Mouse (Mus musculus) urinary bladder, adult 2 months (tissue): ENCODE results near the gene Clba1. TPM values are rescaled to one million over a fixed set of nuclear protein-coding genes. Genes with fewer than 3 reads are reported as not detected.

Experiments
- DNase-seq: peaks from one replicate; pipeline ENCODE4 v3.0.0; 2022; ENCODE audit warnings: low spot score
- polyA plus RNA-seq: library from polyadenylated mRNA; depleted of rRNA; stranded (reverse); fragments of >200 nt; gene quantifications from 2 replicates; pipeline ENCODE4 v1.2.3, GENCODE M21; 2012; rRNA removed

Gene Clba1
- polyA plus RNA-seq, 1 experiment, result 5.3 TPM

DNA sequence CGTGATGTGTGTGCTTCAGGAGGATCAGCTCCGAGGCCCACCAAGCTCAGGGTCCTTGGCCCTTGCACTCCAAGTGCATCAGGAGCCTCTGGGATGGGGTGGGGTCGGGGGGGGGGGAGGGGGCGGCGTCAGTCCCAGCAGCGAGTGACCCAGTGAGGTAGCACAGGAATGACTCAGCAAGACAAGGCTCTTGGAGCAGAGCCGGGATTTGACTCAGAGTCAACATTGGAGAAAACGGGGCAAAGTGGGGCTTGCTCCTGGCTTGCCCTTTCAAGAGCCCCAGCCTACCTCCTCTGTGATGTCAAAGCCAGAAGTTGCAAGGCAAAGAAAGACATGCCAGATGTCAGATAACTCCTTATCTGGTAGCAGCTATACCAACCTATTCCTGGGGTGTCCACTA lies 42.4 kb downstream of the Clba1 start:
- DNase-seq, result no peak

DNA sequence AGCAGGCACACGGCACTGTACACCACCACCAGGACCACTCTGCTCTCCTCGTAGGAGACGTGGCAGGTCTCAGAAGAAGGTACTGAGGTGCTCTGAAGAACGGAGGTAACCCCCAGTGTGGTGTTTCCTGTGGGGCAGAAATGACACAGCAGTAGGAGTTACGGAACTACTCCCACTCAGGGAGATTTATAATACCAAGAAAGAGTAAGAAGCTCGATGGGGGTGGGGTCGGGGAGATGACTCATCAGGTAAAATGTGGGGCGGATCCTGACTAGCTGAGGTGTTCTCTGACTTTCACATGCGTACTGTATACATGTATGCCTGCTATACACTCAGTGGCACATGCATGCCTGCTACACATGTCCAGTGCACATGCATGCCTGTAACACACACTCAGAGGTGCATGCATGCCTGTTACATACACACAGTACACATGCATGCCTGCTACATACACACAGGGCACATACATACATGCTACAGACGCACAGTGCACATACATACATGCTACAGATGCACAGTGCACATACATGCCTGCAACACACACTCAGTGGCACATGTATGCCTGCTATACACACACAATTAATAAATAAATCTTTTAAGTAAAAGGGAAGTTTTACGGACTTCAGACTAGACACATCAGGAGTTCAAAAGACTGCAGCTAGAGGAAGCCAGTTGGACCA lies 44.5 kb downstream of the Clba1 start:
- no peak for DNase-seq

DNA sequence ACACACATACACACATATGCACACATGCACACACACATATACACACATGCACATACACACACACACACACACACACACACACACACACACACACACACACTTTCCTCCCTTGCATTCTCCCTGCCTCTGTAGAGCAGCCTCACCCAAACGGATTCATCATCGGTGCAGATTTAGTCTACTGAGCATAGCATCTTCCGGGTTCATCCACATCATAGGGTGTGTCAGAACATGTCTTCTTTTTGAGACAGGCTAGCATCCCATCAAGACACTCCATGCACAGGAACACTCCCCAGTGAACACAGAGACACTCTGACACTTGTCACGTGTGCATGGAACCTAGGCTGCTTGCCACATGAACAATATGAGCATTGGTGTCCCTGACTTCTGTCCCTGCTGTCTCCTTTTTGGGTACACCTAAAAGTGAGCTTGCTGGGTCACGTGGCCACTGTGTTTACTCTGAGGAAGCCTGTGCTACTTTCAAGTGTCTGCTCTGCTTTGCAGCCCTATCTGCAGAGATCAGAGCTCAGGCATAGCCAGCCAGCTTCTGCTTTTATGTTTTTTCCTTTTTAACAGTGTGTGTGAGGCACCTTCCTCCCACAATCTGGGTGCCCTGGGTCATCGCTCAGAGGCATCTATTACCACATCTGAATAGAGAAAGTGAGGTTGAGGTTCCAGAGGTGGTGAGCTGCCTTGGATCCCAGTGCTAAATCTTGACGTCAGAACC lies 46.0 kb downstream of the Clba1 start:
- DNase-seq, result no peak

DNA sequence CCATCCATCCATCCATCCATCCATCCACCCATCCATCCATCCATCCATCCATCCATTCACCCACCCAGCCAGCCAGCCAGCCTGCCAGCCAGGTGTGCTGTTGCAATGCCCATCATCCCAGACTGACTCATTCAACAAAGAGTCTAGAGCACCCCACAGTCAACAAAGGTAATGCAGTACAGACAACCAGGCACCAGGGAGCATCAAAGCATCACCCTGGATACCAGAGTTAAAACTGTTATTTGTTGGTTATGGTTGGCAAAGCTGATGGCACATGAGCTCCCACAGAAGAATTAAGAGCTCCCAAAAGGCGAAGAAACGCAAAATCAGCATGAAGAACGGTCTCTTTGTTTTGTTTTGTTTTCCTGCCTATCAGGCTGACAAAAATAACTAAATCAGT lies 47.6 kb downstream of the Clba1 start:
- no peak for DNase-seq

DNA sequence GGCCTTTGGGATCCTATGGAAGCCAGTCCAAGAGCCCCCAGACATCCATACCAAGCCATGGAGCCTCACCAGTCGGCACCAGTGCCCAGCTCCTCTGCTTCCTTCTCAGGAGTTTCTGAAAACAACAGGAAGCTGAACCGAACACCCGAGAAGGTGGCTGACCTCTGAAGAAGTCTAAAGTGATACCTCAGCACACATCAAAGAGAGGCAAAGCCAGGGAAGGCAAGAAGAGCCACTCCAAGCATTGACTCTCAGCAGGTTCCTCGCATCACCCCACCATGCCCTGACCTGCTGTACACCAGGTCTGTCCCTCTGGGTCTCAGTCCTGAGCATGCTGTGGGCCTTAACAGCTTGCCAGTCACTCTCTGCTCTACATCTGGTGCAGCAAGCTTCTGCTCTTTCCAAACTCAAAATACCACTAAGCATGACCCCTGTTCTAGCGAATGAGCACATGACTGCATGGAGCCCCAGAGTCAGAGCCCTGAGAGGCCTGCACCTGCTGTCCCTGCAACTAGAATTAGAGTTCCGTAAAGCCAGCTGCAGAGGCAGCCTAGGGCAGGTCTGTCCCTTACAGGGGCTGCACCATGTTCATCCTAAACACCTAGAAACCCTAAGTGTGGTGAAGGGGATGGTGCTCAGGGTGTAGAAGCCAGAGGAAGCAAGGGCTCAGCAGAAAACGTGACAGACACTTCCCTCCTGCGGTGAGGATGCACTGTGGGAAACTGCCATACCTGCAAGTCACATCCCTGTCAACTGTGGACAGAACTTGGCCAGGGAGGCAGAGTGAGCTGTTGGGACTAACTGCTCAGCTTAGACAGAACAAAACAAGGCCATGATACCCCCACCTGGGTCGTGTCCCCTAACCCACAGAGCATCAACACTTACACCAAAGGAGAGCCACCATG lies 48.5 kb downstream of the Clba1 start:
- no peak for DNase-seq

DNA sequence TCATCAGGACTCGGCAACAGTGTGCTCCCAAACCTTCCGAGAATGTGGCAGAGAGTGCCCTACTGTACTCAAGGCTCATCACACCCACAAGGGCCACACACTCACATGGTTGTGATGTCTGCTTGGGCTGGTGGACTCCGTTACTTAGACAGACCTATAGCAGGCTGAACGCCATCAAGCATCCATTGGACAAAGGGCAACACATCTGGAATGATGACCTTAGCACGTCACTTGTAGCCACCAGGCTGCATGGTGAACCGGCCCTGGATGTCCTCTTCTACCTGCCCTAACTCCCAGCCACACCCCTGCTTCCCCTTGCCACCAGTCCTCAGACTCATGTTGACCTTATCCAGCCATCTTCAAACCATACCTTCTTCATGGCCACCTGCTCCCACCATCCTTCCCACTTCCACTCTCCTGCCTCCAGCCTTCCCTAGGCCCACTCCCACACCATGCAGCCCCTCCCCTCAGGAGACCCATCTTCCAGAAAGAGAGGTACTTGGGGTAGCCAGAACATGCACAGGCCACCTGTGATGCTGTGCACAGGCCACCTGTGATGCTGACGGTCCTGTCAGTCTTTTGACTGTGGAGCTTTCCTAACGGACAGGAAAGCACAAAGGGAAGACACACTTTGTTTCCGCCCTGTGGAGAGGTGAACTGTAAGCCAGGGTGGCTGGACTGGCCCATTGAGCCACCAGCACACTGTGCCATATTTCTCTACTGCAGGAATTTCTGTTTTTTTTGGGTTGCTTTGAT lies 50.0 kb downstream of the Clba1 start:
- peak; percentile 14 for DNase-seq

DNA sequence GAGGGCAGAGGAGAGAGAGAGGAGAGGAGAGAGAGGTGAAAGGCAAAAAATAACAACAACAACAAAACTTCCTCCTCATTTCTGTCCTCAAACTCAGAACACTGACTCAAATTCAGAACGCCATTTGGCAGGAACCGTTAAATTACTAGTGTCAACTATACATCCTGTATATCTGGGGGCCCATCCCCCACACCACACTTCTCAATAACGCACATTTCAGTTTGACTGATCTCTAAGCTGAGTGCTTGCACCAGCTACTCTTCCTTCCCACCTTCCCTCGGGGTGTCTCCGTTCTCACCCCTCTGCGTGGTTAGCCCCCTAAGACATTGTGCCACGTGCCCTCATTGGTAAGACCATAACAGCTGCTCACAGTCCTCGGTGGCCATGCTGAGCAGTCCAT lies 51.2 kb downstream of the Clba1 start:
- peak; percentile 5 for DNase-seq

DNA sequence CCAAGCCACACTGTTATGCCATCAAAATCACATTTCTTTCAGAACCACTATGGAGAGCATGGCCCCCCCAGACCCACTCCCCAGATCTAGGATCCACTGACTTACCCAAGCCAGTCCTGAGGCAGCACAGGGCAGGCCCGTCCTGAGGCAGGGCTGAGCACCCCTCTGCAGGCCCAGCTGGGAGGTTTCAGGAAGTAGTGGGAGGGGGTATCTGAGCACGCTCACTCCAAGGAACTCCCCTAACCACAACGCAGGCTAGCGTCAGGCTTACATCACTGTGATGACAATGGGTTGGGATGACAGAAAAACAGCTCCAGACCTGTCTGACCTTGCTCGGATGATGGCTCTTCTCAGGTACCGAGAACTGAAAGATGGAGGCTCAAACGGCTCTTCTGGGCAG lies 52.0 kb downstream of the Clba1 start:
- DNase-seq, result peak; percentile 16

DNA sequence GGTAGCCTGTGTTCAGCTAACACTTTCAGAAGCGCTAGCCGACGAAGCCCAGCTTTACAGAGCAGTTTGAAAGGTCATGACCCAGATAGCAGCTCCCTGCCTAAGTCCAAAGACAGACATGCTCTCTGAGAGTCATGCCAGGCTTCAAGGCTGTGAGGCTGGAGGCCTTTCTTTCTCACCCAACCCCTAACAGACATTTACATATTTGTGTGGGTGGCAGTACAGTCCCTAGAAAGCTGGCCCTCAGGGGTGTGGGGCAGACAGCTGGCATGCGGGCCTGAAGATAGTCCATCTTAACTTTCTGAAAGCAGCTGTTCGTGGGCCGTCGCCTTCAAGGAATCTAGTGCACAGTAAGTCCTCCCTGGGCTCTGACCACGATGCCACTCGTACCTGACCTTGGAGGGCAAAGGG lies 53.2 kb downstream of the Clba1 start:
- DNase-seq, result no peak

DNA sequence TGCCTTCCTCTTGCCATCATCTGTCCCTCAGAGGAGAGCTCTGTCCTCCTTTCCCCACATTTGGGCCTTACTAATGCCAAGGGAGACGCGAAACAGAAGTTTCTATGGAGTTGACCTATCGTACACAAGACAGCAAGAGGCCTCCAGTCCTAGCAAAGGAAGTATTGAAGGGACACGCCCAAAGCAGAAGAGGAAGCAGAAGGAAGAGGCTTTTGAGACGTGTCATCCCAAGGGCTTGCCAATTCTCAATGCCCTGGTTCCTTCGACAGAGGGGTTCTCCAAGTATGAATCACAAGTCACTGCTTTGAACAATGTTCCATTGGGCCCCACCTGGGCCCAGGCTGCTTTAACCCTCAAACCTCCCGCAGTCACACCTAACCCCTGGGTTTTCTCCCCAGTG lies 56.1 kb downstream of the Clba1 start:
- DNase-seq, result no peak

Other genes starting within 250 kb of the Clba1 start
- 37.4 and 52.8 TPM in 2 replicates for gene Inf2, start 220.2 kb upstream of the Clba1 start, polyA plus RNA-seq
- gene Adssl1, start 188.9 kb upstream of the Clba1 start, polyA plus RNA-seq, result 19.5 and 26.9 TPM in 2 replicates
- gene Siva1, start 164.3 kb upstream of the Clba1 start, polyA plus RNA-seq, result 62.6 and 71.8 TPM in 2 replicates
- gene Akt1, start 134.1 kb upstream of the Clba1 start, polyA plus RNA-seq, result 149 and 150 TPM in 2 replicates
- 18.0 and 20.5 TPM in 2 replicates for gene Zbtb42, start 130.1 kb upstream of the Clba1 start, polyA plus RNA-seq
- gene Cep170b, start 88.5 kb upstream of the Clba1 start, polyA plus RNA-seq, result 33.2 and 42.5 TPM in 2 replicates
- gene Pld4, start 48.3 kb upstream of the Clba1 start, polyA plus RNA-seq, result 38.7 and 38.8 TPM in 2 replicates
- 40.7 and 65.9 TPM in 2 replicates for gene Ahnak2, start 6.3 kb upstream of the Clba1 start, polyA plus RNA-seq
- 17.0 and 22.2 TPM in 2 replicates for gene Cdca4, start 20.5 kb downstream of the Clba1 start, polyA plus RNA-seq
- 3.4 and 4.1 TPM in 2 replicates for gene Gpr132, start 59.3 kb downstream of the Clba1 start, polyA plus RNA-seq
- gene Jag2, start 120.8 kb downstream of the Clba1 start, polyA plus RNA-seq, result 42.7 and 62.7 TPM in 2 replicates
- gene Nudt14, start 133.2 kb downstream of the Clba1 start, polyA plus RNA-seq, result 42.4 and 54.6 TPM in 2 replicates
- gene Btbd6, start 167.5 kb downstream of the Clba1 start, polyA plus RNA-seq, result 23.9 and 26.8 TPM in 2 replicates
- gene Brf1, start 191.8 kb downstream of the Clba1 start, polyA plus RNA-seq, result 69.1 and 82.7 TPM in 2 replicates
- 38.9 and 40.9 TPM in 2 replicates for gene Pacs2, start 205.6 kb downstream of the Clba1 start, polyA plus RNA-seq